Mouse (Mus musculus): ENCODE measurements around the gene Prdm1. TPM values are rescaled to one million over a fixed set of nuclear protein-coding genes. Genes with fewer than 3 reads are reported as not detected.

Gene Prdm1
- polyA plus RNA-seq, 1 experiment from 2014 or later, result 3.2 TPM

- H3K36me3 ChIP-seq (ENCODE audit: insufficient read depth, low read length), result no peaks in the 10 kb centered on the region
- H3K27me3 ChIP-seq (replicated peaks; ENCODE audit: insufficient read depth, low read length), result no peaks in the 10 kb centered on the region
- WGBS, result 80% methylated on average over 4 of the region's 4 CpGs
- no peak for TF ChIP-seq CTCF (IDR thresholded peaks at IDR 0.05)
- no peak for TF ChIP-seq EP300 (IDR thresholded peaks at IDR 0.05)
- H3K9me3 ChIP-seq (ENCODE audit: low read length), result no peaks in the 10 kb centered on the region
- no peak overlapping the region for H3K4me2 ChIP-seq (replicated peaks; ENCODE audit: low read depth, low read length)
- ATAC-seq (no peak), DNase-seq (ENCODE audit: low spot score) (no peak)
- H3K27ac ChIP-seq (ENCODE audit: low read length), result no peak overlapping the region
- H3K9ac ChIP-seq (replicated peaks; ENCODE audit: low read depth), result no peak overlapping the region
- H3K4me3 ChIP-seq (ENCODE audit: low read depth, low read length), result no peak overlapping the region
- no peaks in the 10 kb centered on the region; the same call in 1 of the 2 replicates for H3K4me1 ChIP-seq (ENCODE audit: insufficient read depth, low read depth, low read length)
These were observed 92.3 kb downstream of the Prdm1 start for GRCm38 (mm10) chr10:44435956-44436355.

GRCm38 (mm10) chr10:44434702-44435181 is 93.6 kb downstream of the Prdm1 start:
- DNase-seq (ENCODE audit: low spot score) (no peak), ATAC-seq (no peak)
- H3K27ac ChIP-seq (ENCODE audit: low read length), result no peak overlapping the region

GRCm38 (mm10) chr10:44432235-44432634 is 96.1 kb downstream of the Prdm1 start:
- WGBS, result 56% methylated on average over 11 of the region's 11 CpGs
- no peaks in the 10 kb centered on the region for H3K27me3 ChIP-seq (replicated peaks; ENCODE audit: insufficient read depth, low read length)
- ATAC-seq, result no peak
- no peak overlapping the region for H3K4me2 ChIP-seq (replicated peaks; ENCODE audit: low read depth, low read length)
- no peak overlapping the region for H3K27ac ChIP-seq (ENCODE audit: low read length)
- DNase-seq (ENCODE audit: low spot score), result no peak
- no peaks in the 10 kb centered on the region for H3K9me3 ChIP-seq (ENCODE audit: low read length)
- H3K9ac ChIP-seq (replicated peaks; ENCODE audit: low read depth), result no peak overlapping the region
- no peaks in the 10 kb centered on the region; the same call in 1 of the 2 replicates for H3K4me1 ChIP-seq (ENCODE audit: insufficient read depth, low read depth, low read length)
- TF ChIP-seq EP300 (IDR thresholded peaks at IDR 0.05) (no peak), CTCF (IDR thresholded peaks at IDR 0.05) (no peak)
- no peak overlapping the region for H3K4me3 ChIP-seq (ENCODE audit: low read depth, low read length)
- H3K36me3 ChIP-seq (ENCODE audit: insufficient read depth, low read length), result no peaks in the 10 kb centered on the region

More at GRCm38 (mm10) chr10:44434702-44435181, 93.6 kb downstream of the Prdm1 start:
- Histone ChIP-seq H3K36me3 (ENCODE audit: insufficient read depth, low read length) (no peaks in the 10 kb centered on the region), H3K4me2 (replicated peaks; ENCODE audit: low read depth, low read length) (no peak overlapping the region), H3K4me1 (ENCODE audit: insufficient read depth, low read depth, low read length) (no peaks in the 10 kb centered on the region; the same call in 1 of the 2 replicates), H3K9me3 (ENCODE audit: low read length) (no peaks in the 10 kb centered on the region), H3K4me3 (ENCODE audit: low read depth, low read length) (no peak overlapping the region), H3K9ac (replicated peaks; ENCODE audit: low read depth) (no peak overlapping the region), H3K27me3 (replicated peaks; ENCODE audit: insufficient read depth, low read length) (no peaks in the 10 kb centered on the region)
- WGBS, result 38% methylated on average over 6 of the region's 6 CpGs
- no peak for TF ChIP-seq EP300 (IDR thresholded peaks at IDR 0.05)
- no peak for TF ChIP-seq CTCF (IDR thresholded peaks at IDR 0.05)

- 68% methylated on average over 4 of the region's 4 CpGs for WGBS
- peak; percentile 77 for ATAC-seq
- H3K4me3 ChIP-seq (ENCODE audit: low read depth, low read length), result no peak overlapping the region
- H3K36me3 ChIP-seq (ENCODE audit: insufficient read depth, low read length), result no peaks in the 10 kb centered on the region
- no peaks in the 10 kb centered on the region for H3K27me3 ChIP-seq (replicated peaks; ENCODE audit: insufficient read depth, low read length)
- no peaks in the 10 kb centered on the region; the same call in 1 of the 2 replicates for H3K4me1 ChIP-seq (ENCODE audit: insufficient read depth, low read depth, low read length)
- no peak overlapping the region for H3K27ac ChIP-seq (ENCODE audit: low read length)
- H3K4me2 ChIP-seq (replicated peaks; ENCODE audit: low read depth, low read length), result no peak overlapping the region
- no peak overlapping the region for H3K9ac ChIP-seq (replicated peaks; ENCODE audit: low read depth)
- TF ChIP-seq EP300 (IDR thresholded peaks at IDR 0.05) (peak; percentile 24; the same call in 1 of the 2 replicates), CTCF (IDR thresholded peaks at IDR 0.05) (no peak)
- H3K9me3 ChIP-seq (ENCODE audit: low read length), result no peaks in the 10 kb centered on the region
- peak; percentile 89 for DNase-seq (ENCODE audit: low spot score)
These were observed 96.6 kb downstream of the Prdm1 start for GRCm38 (mm10) chr10:44431689-44432088.

- Histone ChIP-seq H3K27me3 (replicated peaks; ENCODE audit: insufficient read depth, low read length) (no peaks in the 10 kb centered on the region), H3K9me3 (ENCODE audit: low read length) (no peaks in the 10 kb centered on the region), H3K9ac (replicated peaks; ENCODE audit: low read depth) (no peak overlapping the region), H3K36me3 (ENCODE audit: insufficient read depth, low read length) (no peaks in the 10 kb centered on the region), H3K4me3 (ENCODE audit: low read depth, low read length) (no peak overlapping the region), H3K4me1 (ENCODE audit: insufficient read depth, low read depth, low read length) (no peaks in the 10 kb centered on the region; the same call in 1 of the 2 replicates), H3K27ac (ENCODE audit: low read length) (no peak overlapping the region), H3K4me2 (replicated peaks; ENCODE audit: low read depth, low read length) (no peak overlapping the region)
- ATAC-seq (no peak), DNase-seq (ENCODE audit: low spot score) (no peak)
- TF ChIP-seq EP300 (IDR thresholded peaks at IDR 0.05), result no peak
- no peak for TF ChIP-seq CTCF (IDR thresholded peaks at IDR 0.05)
- WGBS, result 86% methylated on average over 14 of the region's 14 CpGs
These were observed 99.0 kb downstream of the Prdm1 start for GRCm38 (mm10) chr10:44429177-44429888.

- H3K27ac ChIP-seq (ENCODE audit: low read length), result peak overlapping the region; percentile 22
- H3K4me1 ChIP-seq (ENCODE audit: insufficient read depth, low read depth, low read length), result no peaks in the 10 kb centered on the region; the same call in 1 of the 2 replicates
- H3K4me2 ChIP-seq (replicated peaks; ENCODE audit: low read depth, low read length), result no peak overlapping the region
- no peaks in the 10 kb centered on the region for H3K36me3 ChIP-seq (ENCODE audit: insufficient read depth, low read length)
- 44% methylated on average over 12 of the region's 12 CpGs for WGBS
- no peaks in the 10 kb centered on the region for H3K9me3 ChIP-seq (ENCODE audit: low read length)
- peak; percentile 92 for DNase-seq (ENCODE audit: low spot score)
- no peak overlapping the region for H3K9ac ChIP-seq (replicated peaks; ENCODE audit: low read depth)
- H3K27me3 ChIP-seq (replicated peaks; ENCODE audit: insufficient read depth, low read length), result no peaks in the 10 kb centered on the region
- TF ChIP-seq CTCF (IDR thresholded peaks at IDR 0.05) (no peak), EP300 (IDR thresholded peaks at IDR 0.05) (peak; percentile 73)
- ATAC-seq, result peak; percentile 93
- H3K4me3 ChIP-seq (ENCODE audit: low read depth, low read length), result no peak overlapping the region
These were observed 100.4 kb downstream of the Prdm1 start for GRCm38 (mm10) chr10:44427891-44428361.
